Mouse (Mus musculus): ENCODE measurements around the gene Rgs2. TPM values are rescaled to one million over a fixed set of nuclear protein-coding genes. Genes with fewer than 3 reads are reported as not detected.
A peak's percentile ranks its signal among the peaks of the same experiment; 100 is the strongest.

The Rgs2 gene
- polyA plus RNA-seq, 1 experiment from 2014 or later: 108 TPM

- no peak overlapping the region for H3K4me2 ChIP-seq (replicated peaks)
- peak; percentile 38; the same call in 1 of the 2 replicates for ATAC-seq (ENCODE audit: low FRiP score, low read depth)
- H3K27me3 ChIP-seq: no peaks in the 10 kb centered on the region
- H3K27ac ChIP-seq (replicated peaks): no peak overlapping the region
- H3K36me3 ChIP-seq: no peaks in the 10 kb centered on the region
- H3K9ac ChIP-seq (replicated peaks): no peak overlapping the region
- H3K9me3 ChIP-seq: no peaks in the 10 kb centered on the region
- WGBS: 58% methylated on average over 2 of the region's 2 CpGs
- H3K4me3 ChIP-seq: no peak overlapping the region
- H3K4me1 ChIP-seq: no peaks in the 10 kb centered on the region
Observed at GRCm38 (mm10) chr1:143982085-143982764, 21.7 kb downstream of the Rgs2 start.

GRCm38 (mm10) chr1:143980811-143981210, 23.1 kb downstream of the Rgs2 start:
- Histone ChIP-seq H3K4me2 (replicated peaks) (no peak overlapping the region), H3K4me3 (no peak overlapping the region), H3K36me3 (no peaks in the 10 kb centered on the region), H3K4me1 (no peaks in the 10 kb centered on the region), H3K27me3 (no peaks in the 10 kb centered on the region), H3K9ac (replicated peaks) (no peak overlapping the region), H3K27ac (replicated peaks) (no peak overlapping the region), H3K9me3 (no peaks in the 10 kb centered on the region)
- no peak for ATAC-seq (ENCODE audit: low FRiP score, low read depth)

GRCm38 (mm10) chr1:143974637-143975036, 29.3 kb downstream of the Rgs2 start:
- no peaks in the 10 kb centered on the region for H3K27me3 ChIP-seq
- H3K4me3 ChIP-seq: no peak overlapping the region
- WGBS: 92% methylated on average over 2 of the region's 2 CpGs
- no peak overlapping the region for H3K9ac ChIP-seq (replicated peaks)
- ATAC-seq (ENCODE audit: low FRiP score, low read depth): no peak
- H3K9me3 ChIP-seq: no peaks in the 10 kb centered on the region
- no peaks in the 10 kb centered on the region for H3K36me3 ChIP-seq
- H3K27ac ChIP-seq (replicated peaks): no peak overlapping the region
- H3K4me1 ChIP-seq: no peaks in the 10 kb centered on the region
- no peak overlapping the region for H3K4me2 ChIP-seq (replicated peaks)

- no peaks in the 10 kb centered on the region for H3K27me3 ChIP-seq
- H3K36me3 ChIP-seq: no peaks in the 10 kb centered on the region
- no peak overlapping the region for H3K27ac ChIP-seq (replicated peaks)
- no peaks in the 10 kb centered on the region for H3K4me1 ChIP-seq
- no peak overlapping the region for H3K4me2 ChIP-seq (replicated peaks)
- no peaks in the 10 kb centered on the region for H3K9me3 ChIP-seq
- ATAC-seq (ENCODE audit: low FRiP score, low read depth): no peak
- H3K4me3 ChIP-seq: no peak overlapping the region
- no peak overlapping the region for H3K9ac ChIP-seq (replicated peaks)
- 79% methylated on average over 3 of the region's 3 CpGs for WGBS
Observed at GRCm38 (mm10) chr1:143962301-143962700, 41.7 kb downstream of the Rgs2 start.

- H3K36me3 ChIP-seq: no peaks in the 10 kb centered on the region
- H3K4me3 ChIP-seq: no peak overlapping the region
- no peaks in the 10 kb centered on the region for H3K9me3 ChIP-seq
- H3K27me3 ChIP-seq: no peaks in the 10 kb centered on the region
- H3K9ac ChIP-seq (replicated peaks): no peak overlapping the region
- H3K4me2 ChIP-seq (replicated peaks): no peak overlapping the region
- ATAC-seq (ENCODE audit: low FRiP score, low read depth): no peak
- H3K4me1 ChIP-seq: no peaks in the 10 kb centered on the region
- 92% methylated on average over 2 of the region's 2 CpGs for WGBS
- H3K27ac ChIP-seq (replicated peaks): no peak overlapping the region
Observed at GRCm38 (mm10) chr1:143960340-143960739, 43.6 kb downstream of the Rgs2 start.

- Histone ChIP-seq H3K4me3 (no peak overlapping the region), H3K27ac (replicated peaks) (no peak overlapping the region), H3K36me3 (no peaks in the 10 kb centered on the region), H3K27me3 (no peaks in the 10 kb centered on the region), H3K9me3 (no peaks in the 10 kb centered on the region), H3K4me1 (no peaks in the 10 kb centered on the region), H3K9ac (replicated peaks) (no peak overlapping the region), H3K4me2 (replicated peaks) (no peak overlapping the region)
- 83% methylated on average over 1 of the region's 1 CpGs for WGBS
- ATAC-seq (ENCODE audit: low FRiP score, low read depth): no peak
Observed at GRCm38 (mm10) chr1:143956090-143956489, 47.9 kb downstream of the Rgs2 start.

- Histone ChIP-seq H3K27me3 (no peaks in the 10 kb centered on the region), H3K4me3 (no peak overlapping the region), H3K36me3 (no peaks in the 10 kb centered on the region), H3K27ac (replicated peaks) (no peak overlapping the region), H3K4me2 (replicated peaks) (no peak overlapping the region), H3K9me3 (no peaks in the 10 kb centered on the region), H3K9ac (replicated peaks) (no peak overlapping the region), H3K4me1 (no peaks in the 10 kb centered on the region)
- no peak for ATAC-seq (ENCODE audit: low FRiP score, low read depth)
- 89% methylated on average over 2 of the region's 2 CpGs for WGBS
Observed at GRCm38 (mm10) chr1:143952841-143953240, 51.1 kb downstream of the Rgs2 start.

Other genes with a start within 250 kb of the Rgs2 start
- 52.6 and 58.0 TPM in 2 replicates for gene Trove2, start 227.1 kb downstream of the Rgs2 start, polyA plus RNA-seq (2016; fragmentation: Nextera tagmentation; extraction: Ambion mirVana)
- 78.7 and 79.9 TPM in 2 replicates for gene Uchl5, start 226.9 kb downstream of the Rgs2 start, polyA plus RNA-seq (2016; fragmentation: Nextera tagmentation; extraction: Ambion mirVana)
- gene Rgs13, start 173.2 kb upstream of the Rgs2 start, polyA plus RNA-seq (2016; fragmentation: Nextera tagmentation; extraction: Ambion mirVana): 2.3 and 6.2 TPM in 2 replicates
- gene Rgs1, start 245.1 kb upstream of the Rgs2 start, polyA plus RNA-seq (2016; fragmentation: Nextera tagmentation; extraction: Ambion mirVana): not detected in 2 replicates